Mouse (Mus musculus) kidney, postnatal 25 days (tissue): ENCODE data around the gene Zfp697.
"Not testable (repeated sequence)": the region's sequence is repeated elsewhere in the genome, so short reads cannot be mapped to it uniquely, and the experiment has no call there.

Experiments
- DNase-seq, 2 experiments: peaks; one replicate each; pipeline ENCODE4 v3.0.0; 2021; ENCODE audit warnings: mixed read lengths in 2 of 2

Gene Zfp697

DNA sequence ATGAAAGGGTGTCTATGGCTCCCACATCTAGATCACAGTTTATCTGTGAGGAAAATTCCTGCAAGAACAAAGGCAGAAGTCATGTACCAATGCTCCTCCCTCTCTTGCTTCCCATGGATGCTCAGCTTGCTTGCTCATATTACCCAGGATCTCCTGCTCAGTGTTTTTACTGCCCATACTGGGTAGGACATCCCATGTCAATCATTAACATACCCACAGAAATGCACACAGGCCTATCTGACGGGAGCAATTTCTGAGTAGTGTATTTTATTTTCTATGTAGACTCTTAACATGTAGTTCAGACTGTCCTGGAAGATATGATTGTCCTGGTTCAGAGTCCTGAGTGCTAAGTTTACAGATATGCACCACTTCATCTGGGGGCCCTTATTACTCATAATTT lies 142.3 kb downstream of the Zfp697 start:
- not testable (repeated sequence) for DNase-seq

DNA sequence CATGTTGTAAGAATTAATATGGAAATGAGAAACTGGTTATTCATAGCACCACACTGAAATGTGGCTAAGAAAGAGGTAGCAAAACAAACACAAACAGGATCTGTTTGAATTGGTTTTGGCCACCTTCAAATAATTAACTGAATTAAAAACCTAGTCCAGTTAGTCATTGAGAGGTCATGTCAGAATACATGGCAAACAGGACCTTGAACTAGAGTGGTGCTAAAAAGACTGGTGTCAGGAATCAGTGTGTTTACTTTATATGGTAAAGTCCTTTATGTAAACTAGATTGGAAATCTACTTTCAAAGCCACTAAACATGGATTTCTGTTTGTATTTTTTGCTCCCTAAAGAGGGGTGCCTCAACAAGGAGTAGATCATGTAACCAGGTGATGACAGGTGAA lies 142.7 kb downstream of the Zfp697 start:
- DNase-seq, result not testable (repeated sequence)

DNA sequence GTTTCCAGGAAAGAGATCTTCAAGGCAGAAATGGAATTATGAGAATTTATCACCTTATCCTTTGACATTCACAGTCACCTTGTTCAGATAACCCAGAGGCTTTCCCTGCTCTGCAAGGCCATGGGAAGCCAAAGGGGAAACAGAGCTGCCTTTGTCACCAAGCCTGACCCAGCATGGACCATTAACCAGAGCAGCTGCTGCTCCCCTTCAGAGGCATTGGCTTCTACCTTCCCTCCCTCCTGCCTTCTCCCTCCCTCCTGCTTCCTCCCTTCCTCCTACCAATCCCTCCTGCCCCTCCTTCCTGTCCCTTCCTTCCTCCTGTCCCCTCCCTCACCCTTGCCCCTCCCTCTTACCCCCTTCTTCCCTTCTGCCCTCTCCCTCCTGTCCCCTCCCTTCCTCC lies 165.4 kb downstream of the Zfp697 start:
- not testable (repeated sequence) for DNase-seq

DNA sequence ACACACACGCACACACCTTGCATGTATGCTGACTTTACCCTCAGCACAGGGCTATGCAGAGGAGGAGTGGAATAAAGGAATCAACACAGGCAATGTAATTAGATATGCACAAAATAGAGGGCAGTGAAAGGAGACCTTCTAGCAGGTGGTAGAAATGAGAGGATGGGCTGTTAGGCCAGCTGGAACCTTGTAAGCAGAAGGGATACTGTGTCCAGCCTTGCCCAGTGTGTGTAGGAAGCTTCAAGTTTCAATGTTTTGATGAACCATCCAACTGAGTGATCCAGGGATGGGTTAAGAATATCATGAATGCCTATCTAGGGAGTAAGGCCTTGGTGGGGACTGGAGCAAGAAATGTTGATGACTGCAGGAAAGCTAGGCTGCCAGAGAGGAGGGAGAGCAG lies 166.2 kb downstream of the Zfp697 start:
- not testable (repeated sequence) for DNase-seq

DNA sequence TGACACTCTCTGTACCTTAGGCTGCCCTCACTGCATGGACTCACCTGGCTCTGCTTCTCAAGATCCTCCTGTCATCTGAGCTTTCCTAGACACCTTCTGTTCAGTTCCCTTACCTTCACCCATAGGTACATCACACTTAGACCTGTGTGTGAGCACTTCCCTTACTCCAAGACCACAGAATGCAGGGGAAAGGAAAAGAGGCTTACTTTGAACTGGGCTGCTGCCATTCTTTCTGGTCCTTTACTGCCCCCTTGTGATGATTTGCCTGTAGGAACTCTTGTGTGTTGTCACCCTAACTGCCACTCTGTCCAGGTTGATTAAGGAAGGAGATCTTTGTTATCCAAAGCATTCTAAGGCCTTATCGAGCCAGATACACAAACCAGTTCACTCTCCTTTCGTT lies 168.0 kb downstream of the Zfp697 start:
- not testable (repeated sequence) for DNase-seq

DNA sequence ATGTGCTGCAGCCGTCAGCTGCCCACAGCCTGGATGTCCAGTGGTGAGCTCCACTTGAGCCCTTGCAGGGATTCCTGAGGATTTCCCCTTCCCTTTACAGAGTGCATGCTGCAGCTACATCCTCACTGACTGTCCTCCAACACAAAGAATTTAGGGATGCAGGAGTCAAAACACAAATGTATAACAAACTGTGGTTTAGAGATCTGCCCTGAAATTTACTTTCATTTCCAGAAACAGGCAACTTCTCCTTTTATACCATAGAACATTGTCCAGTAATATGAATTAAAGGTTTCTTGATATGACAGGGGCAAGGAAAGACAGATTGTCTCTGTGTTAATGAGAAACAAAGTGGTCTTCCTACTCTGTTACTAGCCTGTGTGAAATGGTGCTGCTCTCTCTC lies 168.6 kb downstream of the Zfp697 start:
- DNase-seq, result not testable (repeated sequence)

DNA sequence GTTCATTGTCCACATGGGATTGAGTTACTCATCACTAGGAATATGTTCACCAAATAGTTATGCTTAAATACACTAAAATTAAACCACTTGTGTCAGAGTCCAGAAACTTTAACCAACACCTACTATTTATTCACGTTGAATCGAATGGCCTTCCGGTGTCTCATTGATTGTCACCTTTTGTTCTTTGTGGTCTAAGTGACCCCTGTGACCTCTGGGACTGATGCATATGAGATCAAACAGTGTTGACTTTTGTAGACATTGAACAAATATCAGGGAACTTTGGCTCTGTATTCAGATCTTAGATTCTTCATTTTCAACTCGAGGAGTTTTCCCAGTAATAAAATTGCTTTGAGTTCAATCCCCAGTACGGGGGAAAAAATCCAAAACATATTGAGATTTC lies 178.4 kb downstream of the Zfp697 start:
- not testable (repeated sequence) for DNase-seq

DNA sequence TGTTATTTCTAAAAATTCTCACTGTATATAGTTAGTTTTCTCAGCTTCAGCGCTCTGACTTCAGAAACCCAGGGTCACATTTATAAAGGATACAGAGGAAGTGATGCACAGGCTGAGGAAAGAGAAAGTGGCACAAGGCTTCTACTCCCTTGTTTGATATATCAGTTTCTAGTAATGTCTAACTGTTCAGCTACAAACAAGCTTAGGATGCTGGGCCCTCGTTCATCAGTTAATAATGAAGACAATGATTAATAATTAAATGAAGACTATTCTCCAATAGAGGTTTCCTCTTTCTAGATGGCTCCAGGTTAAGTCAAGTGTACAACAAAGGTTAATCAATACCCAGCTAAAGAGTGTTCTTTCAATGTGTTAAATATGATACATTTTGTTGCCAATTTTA lies 181.6 kb downstream of the Zfp697 start:
- not testable (repeated sequence) for DNase-seq

DNA sequence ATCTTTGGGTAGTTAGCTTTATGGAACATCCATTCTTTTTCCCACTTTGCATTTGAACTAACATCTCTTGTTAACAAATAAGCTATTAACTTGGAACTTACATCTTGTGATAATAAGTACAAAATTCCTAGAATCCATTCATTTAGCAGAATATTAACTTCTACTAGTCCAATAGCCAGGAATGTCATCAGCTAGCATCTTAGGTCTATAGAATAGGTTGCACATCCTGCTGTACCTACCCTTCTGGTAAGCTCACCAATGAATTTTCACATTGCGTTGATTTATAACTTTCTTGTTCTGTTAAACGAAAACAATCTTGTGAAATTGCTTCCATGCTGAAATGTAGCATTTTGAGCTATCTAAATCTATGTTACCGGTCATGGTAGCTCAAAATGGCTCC lies 182.6 kb downstream of the Zfp697 start:
- not testable (repeated sequence) for DNase-seq

DNA sequence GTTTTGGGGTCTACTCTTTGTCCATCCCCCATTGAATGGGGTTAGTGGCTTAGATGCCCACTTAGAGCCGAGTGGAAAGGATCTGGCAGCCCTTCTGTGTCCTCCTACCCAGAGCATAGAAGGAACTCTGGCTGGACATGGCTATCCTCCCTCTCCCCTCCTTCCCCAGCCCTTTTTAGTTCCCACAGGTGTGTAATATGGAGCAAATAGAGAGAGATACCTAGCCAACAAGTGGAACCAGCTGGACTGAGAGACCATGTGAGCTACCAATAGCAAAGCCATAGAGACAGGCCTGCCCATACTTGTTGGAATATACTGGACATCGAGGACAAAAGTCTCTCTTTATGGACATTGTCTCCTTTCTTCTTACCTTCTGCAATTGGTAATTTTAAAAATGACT lies 185.5 kb downstream of the Zfp697 start:
- not testable (repeated sequence) for DNase-seq

DNA sequence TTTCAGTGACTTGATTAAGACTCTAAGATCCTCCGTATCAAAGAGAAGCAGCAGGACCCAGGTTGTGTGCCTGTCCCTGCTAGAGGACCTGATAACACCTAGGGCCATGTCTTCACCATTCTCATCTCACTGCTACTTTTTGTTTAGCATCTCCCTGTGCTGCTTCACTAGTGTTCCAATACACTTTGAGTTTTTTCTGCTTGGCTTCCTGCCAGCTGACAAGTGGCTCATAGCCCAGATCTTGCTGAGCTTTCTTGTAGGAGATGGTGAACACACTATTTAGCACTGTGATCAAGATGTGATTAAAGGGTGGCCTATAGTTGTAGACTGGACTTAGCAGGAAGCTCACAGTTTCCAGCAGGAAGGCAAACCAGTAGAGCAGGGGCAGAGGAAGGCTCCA lies 198.8 kb downstream of the Zfp697 start:
- peak; percentile 73 to 82 for DNase-seq

DNA sequence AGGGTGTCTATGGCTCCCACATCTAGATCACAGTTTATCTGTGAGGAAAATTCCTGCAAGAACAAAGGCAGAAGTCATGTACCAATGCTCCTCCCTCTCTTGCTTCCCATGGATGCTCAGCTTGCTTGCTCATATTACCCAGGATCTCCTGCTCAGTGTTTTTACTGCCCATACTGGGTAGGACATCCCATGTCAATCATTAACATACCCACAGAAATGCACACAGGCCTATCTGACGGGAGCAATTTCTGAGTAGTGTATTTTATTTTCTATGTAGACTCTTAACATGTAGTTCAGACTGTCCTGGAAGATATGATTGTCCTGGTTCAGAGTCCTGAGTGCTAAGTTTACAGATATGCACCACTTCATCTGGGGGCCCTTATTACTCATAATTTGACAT lies 199.9 kb downstream of the Zfp697 start:
- DNase-seq, result not testable (repeated sequence)

DNA sequence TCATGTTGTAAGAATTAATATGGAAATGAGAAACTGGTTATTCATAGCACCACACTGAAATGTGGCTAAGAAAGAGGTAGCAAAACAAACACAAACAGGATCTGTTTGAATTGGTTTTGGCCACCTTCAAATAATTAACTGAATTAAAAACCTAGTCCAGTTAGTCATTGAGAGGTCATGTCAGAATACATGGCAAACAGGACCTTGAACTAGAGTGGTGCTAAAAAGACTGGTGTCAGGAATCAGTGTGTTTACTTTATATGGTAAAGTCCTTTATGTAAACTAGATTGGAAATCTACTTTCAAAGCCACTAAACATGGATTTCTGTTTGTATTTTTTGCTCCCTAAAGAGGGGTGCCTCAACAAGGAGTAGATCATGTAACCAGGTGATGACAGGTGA lies 200.4 kb downstream of the Zfp697 start:
- DNase-seq, result not testable (repeated sequence)

DNA sequence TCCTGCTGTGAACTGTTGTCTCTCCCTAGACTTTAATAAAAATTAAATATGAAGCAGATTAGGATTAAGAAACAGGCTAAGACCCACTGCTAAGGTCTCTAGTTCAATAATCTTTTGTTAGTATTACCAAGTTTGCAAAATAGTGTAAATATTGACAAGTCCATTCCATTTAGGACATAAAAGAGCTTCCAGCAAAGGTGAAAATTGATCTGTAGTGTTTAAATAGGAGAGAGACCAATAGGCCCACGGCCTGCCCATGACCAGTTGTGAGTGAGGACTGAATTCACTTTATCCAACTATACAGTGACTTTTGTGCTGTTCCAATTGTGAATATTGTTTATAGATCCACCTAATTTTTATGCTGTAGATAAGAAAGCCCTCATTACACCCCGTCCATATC lies 205.5 kb downstream of the Zfp697 start:
- DNase-seq, result no peak

DNA sequence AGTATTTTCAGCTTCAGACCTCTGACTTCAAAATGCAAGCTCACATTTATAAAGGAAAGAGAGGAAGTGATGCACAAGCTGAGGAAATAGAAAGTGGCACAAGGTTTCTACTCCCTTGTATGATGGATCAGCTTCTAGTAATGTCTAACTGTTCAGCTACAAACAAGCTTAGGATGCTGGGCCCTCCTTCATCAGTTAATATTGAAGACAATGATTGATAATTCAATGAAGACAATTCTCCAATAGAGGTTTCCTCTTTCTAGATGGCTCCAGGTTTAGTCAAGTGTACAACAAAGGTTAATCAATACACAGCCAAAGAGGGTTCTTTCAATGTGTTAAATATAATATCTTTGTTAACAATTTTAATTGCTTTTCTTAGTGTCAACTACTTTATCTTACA lies 206.4 kb downstream of the Zfp697 start, which contains the start of gene Gm10681:
Gm10681 (minus strand) TSS at position 101 of the 400 bp plus-strand sequence.
- no peak for DNase-seq

DNA sequence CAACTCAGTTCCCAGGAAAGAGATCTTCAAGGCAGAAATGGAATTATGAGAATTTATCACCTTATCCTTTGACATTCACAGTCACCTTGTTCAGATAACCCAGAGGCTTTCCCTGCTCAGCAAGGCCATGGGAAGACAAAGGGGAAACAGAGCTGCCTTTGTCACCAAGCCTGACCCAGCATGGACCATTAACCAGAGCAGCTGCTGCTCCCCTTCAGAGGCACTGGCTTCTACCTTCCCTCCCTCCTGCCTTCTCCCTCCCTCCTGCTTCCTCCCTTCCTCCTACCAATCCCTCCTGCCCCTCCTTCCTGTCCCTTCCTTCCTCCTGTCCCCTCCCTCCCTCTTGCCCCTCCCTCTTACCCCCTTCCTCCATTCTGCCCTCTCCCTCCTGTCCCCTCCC lies 231.3 kb downstream of the Zfp697 start:
- not testable (repeated sequence) for DNase-seq

DNA sequence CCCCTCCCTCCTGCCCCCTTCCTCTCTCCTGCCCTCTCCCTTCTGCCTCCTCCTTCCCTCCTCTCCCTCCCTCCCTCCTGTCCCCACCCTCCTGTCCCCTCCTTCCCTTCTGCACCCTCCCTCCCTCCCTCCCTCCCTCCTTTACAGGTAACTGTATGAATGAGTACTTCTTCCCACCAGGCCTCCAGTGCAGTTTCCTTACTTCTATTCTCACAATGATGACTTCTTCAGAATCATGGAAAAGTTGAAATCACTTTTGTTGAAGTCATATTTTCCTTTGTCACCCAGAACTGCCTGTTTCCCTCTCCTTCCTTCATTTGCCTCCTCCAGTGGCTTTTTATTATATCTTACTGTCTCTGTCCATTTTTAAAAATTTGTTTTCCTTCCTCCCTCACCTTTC lies 231.7 kb downstream of the Zfp697 start:
- DNase-seq, result no peak

DNA sequence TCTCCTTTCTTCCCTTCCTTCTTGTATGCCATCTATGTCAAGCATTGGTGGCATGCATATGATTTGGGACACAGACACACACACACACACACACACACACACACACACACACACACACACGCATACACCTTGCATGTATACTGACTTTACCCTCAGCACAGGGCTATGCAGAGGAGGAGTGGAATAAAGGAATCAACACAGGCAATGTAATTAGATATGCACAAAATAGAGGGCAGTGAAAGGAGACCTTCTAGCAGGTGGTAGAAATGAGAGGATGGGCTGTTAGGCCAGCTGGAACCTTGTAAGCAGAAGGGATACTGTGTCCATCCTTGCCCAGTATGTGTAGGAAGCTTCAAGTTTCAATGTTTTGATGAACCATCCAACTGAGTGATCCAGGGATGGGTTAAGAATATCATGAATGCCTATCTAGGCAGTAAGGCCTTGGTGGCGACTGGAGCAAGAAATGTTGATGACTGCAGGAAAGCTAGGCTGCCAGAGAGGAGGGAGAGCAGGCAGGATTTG lies 232.2 kb downstream of the Zfp697 start:
- not testable (repeated sequence) for DNase-seq

DNA sequence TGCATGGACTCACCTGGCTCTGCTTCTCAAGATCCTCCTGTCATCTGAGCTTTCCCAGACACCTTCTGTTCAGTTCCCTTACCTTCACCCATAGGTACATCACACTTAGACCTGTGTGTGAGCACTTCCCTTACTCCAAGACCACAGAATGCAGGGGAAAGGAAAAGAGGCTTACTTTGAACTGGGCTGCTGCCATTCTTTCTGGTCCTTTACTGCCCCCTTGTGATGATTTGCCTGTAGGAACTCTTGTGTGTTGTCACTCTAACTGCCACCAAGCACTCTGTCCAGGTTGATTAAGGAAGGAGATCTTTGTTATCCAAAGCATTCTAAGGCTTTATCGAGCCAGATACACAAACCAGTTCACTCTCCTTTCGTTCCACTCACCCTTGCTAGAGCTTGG lies 234.0 kb downstream of the Zfp697 start:
- not testable (repeated sequence) for DNase-seq

DNA sequence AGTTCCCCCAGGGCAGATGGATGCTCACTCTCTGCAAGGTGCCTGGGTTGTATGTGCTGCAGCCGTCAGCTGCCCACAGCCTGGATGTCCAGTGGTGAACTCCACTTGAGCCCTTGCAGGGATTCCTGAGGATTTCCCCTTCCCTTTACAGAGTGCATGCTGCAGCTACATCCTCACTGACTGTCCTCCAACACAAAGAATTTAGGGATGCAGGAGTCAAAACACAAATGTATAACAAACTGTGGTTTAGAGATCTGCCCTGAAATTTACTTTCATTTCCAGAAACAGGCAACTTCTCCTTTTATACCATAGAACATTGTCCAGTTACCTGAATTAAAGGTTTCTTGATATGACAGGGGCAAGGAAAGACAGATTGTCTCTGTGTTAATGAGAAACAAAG lies 234.5 kb downstream of the Zfp697 start:
- not testable (repeated sequence) for DNase-seq

DNA sequence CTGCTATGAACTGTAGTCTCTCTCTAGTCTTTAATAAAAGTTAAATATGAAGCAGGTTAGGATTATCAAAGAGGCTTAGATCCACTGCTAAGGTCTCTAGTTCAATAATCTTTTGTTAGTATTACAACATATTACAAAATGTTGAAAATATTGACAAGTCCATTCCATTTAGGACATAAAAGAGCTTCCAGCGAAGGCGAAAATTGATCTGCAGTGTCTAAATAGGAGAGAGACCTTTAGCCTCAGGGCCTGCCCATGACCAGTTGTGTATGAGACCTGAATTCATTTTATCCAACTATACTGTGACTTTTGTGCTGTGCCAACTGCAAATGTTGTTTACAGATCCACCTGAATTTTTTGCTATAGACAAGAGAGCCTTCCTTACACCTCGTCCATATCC lies 247.4 kb downstream of the Zfp697 start:
- no peak for DNase-seq

DNA sequence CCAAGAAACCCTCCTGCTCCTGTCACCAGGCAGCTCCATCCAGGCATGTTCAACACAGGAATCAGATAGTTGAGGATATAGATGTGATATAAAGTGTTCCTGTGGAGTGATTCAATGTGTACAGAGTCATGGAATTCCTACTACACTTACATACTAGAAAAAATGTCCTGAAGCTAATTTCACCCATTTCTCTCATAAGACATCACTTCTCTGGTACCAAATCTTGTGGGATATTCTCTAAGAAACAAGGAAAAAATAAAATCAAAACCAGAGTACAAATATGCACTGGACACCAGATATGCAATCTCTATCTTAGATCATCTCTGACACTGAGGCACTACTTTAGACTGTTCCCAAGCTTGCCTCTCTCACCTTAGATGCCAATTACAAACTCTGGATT lies 247.9 kb downstream of the Zfp697 start, which contains the start of gene Hsd3b5:
Hsd3b5 (minus strand) TSS at position 101 of the 400 bp plus-strand sequence.
- no peak for DNase-seq

DNA sequence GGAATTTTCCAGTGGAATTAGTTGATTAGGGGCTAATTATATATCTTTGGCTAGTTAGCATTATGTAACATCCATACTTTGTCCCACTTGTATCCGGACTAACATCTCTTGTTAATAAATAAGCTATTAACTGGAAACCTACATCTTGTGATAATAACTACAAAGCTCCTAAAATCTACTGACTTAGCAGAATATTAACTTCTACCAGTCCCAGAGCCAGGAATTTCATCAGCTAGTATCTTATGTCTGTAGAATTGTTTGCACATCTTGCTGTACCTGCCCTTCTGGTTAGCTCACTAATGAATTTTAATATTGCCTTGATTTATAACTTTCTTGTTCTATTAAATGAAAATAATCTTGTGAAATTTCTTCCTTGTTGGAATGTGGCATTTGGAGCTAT lies 252.9 kb downstream of the Zfp697 start:
- no peak for DNase-seq

DNA sequence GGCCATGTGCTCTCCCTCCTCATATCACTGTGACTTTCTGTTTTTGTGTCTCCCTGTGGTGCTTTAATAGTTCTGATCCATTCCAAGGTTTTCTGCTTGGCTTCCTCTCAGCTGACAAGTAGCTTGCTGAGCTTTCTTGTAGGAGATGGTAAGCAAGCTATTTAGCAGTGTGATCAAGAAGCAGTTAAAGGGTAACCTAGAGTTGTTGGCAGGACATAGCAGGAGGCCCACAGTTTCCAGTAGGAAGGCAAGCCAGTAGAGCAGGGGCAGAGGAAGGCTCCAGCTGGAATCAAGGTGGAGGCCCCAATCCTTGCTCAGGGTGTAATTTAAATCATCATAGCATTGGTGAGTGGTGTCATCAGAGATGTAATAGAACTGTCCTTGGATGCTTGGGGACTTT lies 298.5 kb downstream of the Zfp697 start:
- peak; percentile 46 to 77 for DNase-seq

DNA sequence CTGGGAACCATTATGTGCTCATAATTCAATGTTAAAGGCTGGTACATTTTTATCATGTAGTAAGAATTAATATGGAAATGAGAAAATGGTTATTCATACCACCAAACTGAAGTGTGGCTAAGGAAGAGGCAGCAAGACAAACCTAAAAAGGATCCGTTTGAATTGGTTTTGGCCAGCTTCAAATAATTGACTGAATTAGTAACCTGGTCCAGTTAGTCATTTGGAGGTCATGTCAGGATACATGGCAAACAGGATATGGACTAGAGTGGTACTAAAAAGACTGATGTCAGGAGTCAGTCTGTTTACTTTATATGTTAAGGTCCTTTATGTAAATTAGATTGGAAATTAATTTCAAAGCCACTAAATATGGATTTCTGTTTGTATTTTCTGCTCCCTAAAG lies 300.1 kb downstream of the Zfp697 start:
- no peak for DNase-seq
